In genomic region chr7:100138075-100138474, GRCm38 (mm10) we compare ENCODE assay signal across 34 mouse cellular contexts. TPM values are rescaled to one million over a fixed set of nuclear protein-coding genes. Genes with fewer than 3 reads are reported as not detected.
"Had no signal": no experiment of that assay in that cellular context is flagged by ENCODE, and none has a peak within 500 bp of the region (broad histone marks: within the 10 kb centered on the region; RNA-seq: fewer than 3 reads in every experiment).

No protein-coding gene starts in this region.

- H3K9me3 ChIP-seq: heart, embryonic 10.5 days; heart, embryonic 12.5 days; heart, embryonic 13.5 days; heart, embryonic 15.5 days; hindbrain, embryonic 12.5 days; hindbrain, embryonic 13.5 days; hindbrain, embryonic 15.5 days; kidney, embryonic 15.5 days had no signal

- H3K9ac ChIP-seq: heart, embryonic 12.5 days; heart, embryonic 13.5 days; heart, embryonic 15.5 days; hindbrain, embryonic 12.5 days; hindbrain, embryonic 13.5 days; hindbrain, embryonic 14.5 days; hindbrain, embryonic 15.5 days; kidney, embryonic 15.5 days had no signal

- H3K36me3 ChIP-seq: heart, embryonic 10.5 days; heart, embryonic 12.5 days; heart, embryonic 13.5 days; heart, embryonic 15.5 days; hindbrain, embryonic 10.5 days; hindbrain, embryonic 12.5 days; hindbrain, embryonic 13.5 days; hindbrain, embryonic 15.5 days; kidney, embryonic 15.5 days had no signal

- DNase-seq: heart, postnatal 10 days; heart, postnatal 14 days; heart, postnatal 36 days; heart, postnatal 4 days; kidney, adult 11 months; kidney, adult 18-20 months; kidney, adult 8-10 months; kidney, adult 9 months; kidney, postnatal 10 days; kidney, postnatal 14 days; kidney, postnatal 25 days; kidney, postnatal 36 days; kidney, postnatal 4 days; layer of hippocampus, adult 9-11 months; layer of hippocampus, postnatal 36 days had no signal

- ATAC-seq: hindbrain, embryonic 16.5 days; hindbrain, postnatal 0 days; inflammation-experienced regulatory T-cells, adult 6 months; intestine, embryonic 16.5 days; intestine, postnatal 0 days had no signal

- H3K4me2 ChIP-seq: heart, embryonic 11.5 days; heart, embryonic 12.5 days; heart, embryonic 13.5 days; heart, embryonic 15.5 days; hindbrain, embryonic 12.5 days; hindbrain, embryonic 13.5 days; hindbrain, embryonic 14.5 days; hindbrain, embryonic 15.5 days; kidney, embryonic 15.5 days had no signal

- H3K4me3 ChIP-seq: heart, embryonic 10.5 days; heart, embryonic 12.5 days; heart, embryonic 13.5 days; heart, embryonic 15.5 days; hindbrain, embryonic 10.5 days; hindbrain, embryonic 12.5 days; hindbrain, embryonic 13.5 days; hindbrain, embryonic 15.5 days; kidney, embryonic 15.5 days; layer of hippocampus, adult 2 months; left cerebral cortex, adult 2 months had no signal

- H3K4me1 ChIP-seq: heart, embryonic 10.5 days; heart, embryonic 12.5 days; heart, embryonic 13.5 days; heart, embryonic 15.5 days; hindbrain, embryonic 10.5 days; hindbrain, embryonic 12.5 days; hindbrain, embryonic 13.5 days; hindbrain, embryonic 15.5 days; kidney, embryonic 15.5 days had no signal

- H3K27ac ChIP-seq: heart, embryonic 10.5 days; heart, embryonic 13.5 days; heart, embryonic 15.5 days; hindbrain, embryonic 10.5 days; hindbrain, embryonic 12.5 days; hindbrain, embryonic 13.5 days; hindbrain, embryonic 14.5 days; hindbrain, embryonic 15.5 days; hindbrain, postnatal 0 days; kidney, embryonic 15.5 days; kidney, postnatal 0 days; layer of hippocampus, adult 2 months; left cerebral cortex, adult 2 months had no signal

- H3K27me3 ChIP-seq: heart, embryonic 12.5 days; heart, embryonic 13.5 days; heart, embryonic 15.5 days; hindbrain, embryonic 12.5 days; hindbrain, embryonic 13.5 days; hindbrain, embryonic 15.5 days; kidney, embryonic 15.5 days had no signal

RNA-seq across cellular contexts. Expression of gene Kcne3, which starts 38.2 kb away (rescaled TPM):
- polyA plus RNA-seq: inflammation-experienced regulatory T-cells, adult 6 months had no signal
